Comparison of ENCODE assay signal across 35 mouse cellular contexts in genomic region chr13:31641517-31641916, GRCm38 (mm10). TPM values are rescaled to one million over a fixed set of nuclear protein-coding genes. Genes with fewer than 3 reads are reported as not detected.
"Had no signal": no experiment of that assay in that cellular context is flagged by ENCODE, and none has a peak within 500 bp of the region (broad histone marks: within the 10 kb centered on the region; RNA-seq: fewer than 3 reads in every experiment).

No protein-coding gene starts in this region.

- DNase-seq: liver; liver, embryonic 13.5 days; liver, postnatal 0 days; lung, adult 18-20 months; lung, adult 2 months; lung, embryonic 14.5 days; lung, postnatal 10 days; lung, postnatal 14 days; lung, postnatal 36 days; lung, postnatal 4 days; midbrain, embryonic 14.5 days had no signal

- ATAC-seq: liver, embryonic 12.5 days; liver, postnatal 0 days; lung, postnatal 0 days; midbrain, embryonic 13.5 days; midbrain, embryonic 15.5 days; midbrain, embryonic 16.5 days had no signal

- H3K36me3 ChIP-seq: limb, embryonic 10.5 days; limb, embryonic 12.5 days; limb, embryonic 13.5 days; limb, embryonic 15.5 days; liver, embryonic 12.5 days; liver, embryonic 13.5 days; liver, embryonic 15.5 days; midbrain, embryonic 10.5 days; midbrain, embryonic 12.5 days; midbrain, embryonic 13.5 days; midbrain, embryonic 15.5 days; neural tube, embryonic 12.5 days; neural tube, embryonic 13.5 days had no signal

- H3K27ac ChIP-seq: limb, embryonic 10.5 days; limb, embryonic 12.5 days; limb, embryonic 13.5 days; limb, embryonic 15.5 days; liver, embryonic 12.5 days; liver, embryonic 13.5 days; liver, embryonic 14.5 days; liver, embryonic 15.5 days; lung, embryonic 15.5 days; macrophage; midbrain, embryonic 10.5 days; midbrain, embryonic 12.5 days; midbrain, embryonic 13.5 days; midbrain, embryonic 15.5 days; neural tube, embryonic 12.5 days; neural tube, embryonic 13.5 days had no signal

- H3K4me3 ChIP-seq: limb, embryonic 10.5 days; limb, embryonic 12.5 days; limb, embryonic 13.5 days; limb, embryonic 15.5 days; liver, embryonic 12.5 days; liver, embryonic 13.5 days; liver, embryonic 15.5 days; lung, embryonic 15.5 days; megakaryocyte, embryonic 14.5 days; midbrain, embryonic 10.5 days; midbrain, embryonic 12.5 days; midbrain, embryonic 13.5 days; midbrain, embryonic 15.5 days; myocyte; neural tube, embryonic 12.5 days; neural tube, embryonic 13.5 days had no signal

- H3K4me2 ChIP-seq: limb, embryonic 12.5 days; limb, embryonic 13.5 days; limb, embryonic 15.5 days; liver, embryonic 11.5 days; liver, embryonic 12.5 days; liver, embryonic 13.5 days; liver, embryonic 15.5 days; lung, embryonic 14.5 days; lung, embryonic 15.5 days; midbrain, embryonic 12.5 days; midbrain, embryonic 13.5 days; midbrain, embryonic 15.5 days; neural tube, embryonic 12.5 days; neural tube, embryonic 13.5 days had no signal

- H3K9ac ChIP-seq: limb, embryonic 12.5 days; limb, embryonic 13.5 days; limb, embryonic 15.5 days; liver, embryonic 12.5 days; liver, embryonic 13.5 days; liver, embryonic 14.5 days; liver, embryonic 15.5 days; liver, postnatal 0 days; lung, embryonic 14.5 days; lung, embryonic 15.5 days; midbrain, embryonic 12.5 days; midbrain, embryonic 13.5 days; midbrain, embryonic 15.5 days; neural tube, embryonic 12.5 days; neural tube, embryonic 13.5 days had no signal

- H3K9me3 ChIP-seq: limb, embryonic 10.5 days; limb, embryonic 12.5 days; limb, embryonic 15.5 days; liver, embryonic 12.5 days; liver, embryonic 13.5 days; liver, embryonic 15.5 days; lung, embryonic 15.5 days; midbrain, embryonic 10.5 days; midbrain, embryonic 12.5 days; midbrain, embryonic 13.5 days; midbrain, embryonic 15.5 days; neural tube, embryonic 12.5 days; neural tube, embryonic 13.5 days had no signal

- H3K27me3 ChIP-seq: liver, embryonic 12.5 days; liver, embryonic 13.5 days; liver, embryonic 15.5 days; lung, embryonic 15.5 days; midbrain, embryonic 13.5 days; midbrain, embryonic 15.5 days; neural tube, embryonic 12.5 days had no signal

- H3K4me1 ChIP-seq: liver, embryonic 12.5 days; liver, embryonic 13.5 days; liver, embryonic 15.5 days; lung, embryonic 15.5 days; megakaryocyte, embryonic 14.5 days; midbrain, embryonic 10.5 days; midbrain, embryonic 12.5 days; midbrain, embryonic 13.5 days; midbrain, embryonic 15.5 days; neural tube, embryonic 12.5 days; neural tube, embryonic 13.5 days had no signal

RNA-seq across cellular contexts. Expression of gene Foxf2, which starts 15.9 kb away (rescaled TPM):
- total RNA-seq: liver, adult 2 months; megakaryocyte progenitor cell, adult 5-6 weeks; megakaryocyte-erythroid progenitor cell, adult 5-6 weeks; monocyte, adult 5-6 weeks had no signal
- polyA plus RNA-seq: liver, adult 2 months; liver, embryonic 13.5 days; liver, postnatal 0 days; macrophage had no signal
